Mouse (Mus musculus) myocyte (in vitro differentiated cells): ENCODE results near the gene Kif24.

Experiments
- CEBPB ChIP-seq: IDR thresholded peaks from 2 replicates; pipeline ENCODE4 v1.6.1; 2011; ENCODE audit warnings: mild to moderate bottlenecking, moderate library complexity; ENCODE audit not compliant: poor library complexity, insufficient read depth, severe bottlenecking
- E2F4 ChIP-seq: IDR thresholded peaks from one replicate; pipeline ENCODE4 v1.6.1; 2011; ENCODE audit warnings: mild to moderate bottlenecking, control low read depth, moderate library complexity; ENCODE audit not compliant: insufficient read depth
- MAX ChIP-seq: IDR thresholded peaks from one replicate; pipeline ENCODE4 v1.6.1; 2011; ENCODE audit warnings: low read depth, mild to moderate bottlenecking, control low read depth
- MYOD1 ChIP-seq, 3 experiments: IDR thresholded peaks; one replicate each; pipeline ENCODE4 v1.6.1; 2011; ENCODE audit warnings: control low read depth in 2 of 3, low read depth in 2 of 3, mild to moderate bottlenecking in 2 of 3, moderate library complexity in 1 of 3; ENCODE audit not compliant: insufficient read length in 2 of 3, control insufficient read depth in 1 of 3
- MYOG ChIP-seq, 3 experiments: IDR thresholded peaks; one replicate each; pipeline ENCODE4 v1.6.1; 2011; ENCODE audit warnings: control low read depth in 2 of 3, low read depth in 2 of 3, mild to moderate bottlenecking in 2 of 3; ENCODE audit not compliant: insufficient read length in 2 of 3, control insufficient read depth in 1 of 3, insufficient read depth in 1 of 3
- POLR2A ChIP-seq: IDR thresholded peaks from one replicate; pipeline ENCODE4 v1.6.1; 2011; ENCODE audit warnings: low read depth, mild to moderate bottlenecking, control low read depth, moderate library complexity; ENCODE audit not compliant: insufficient read length
- POLR2AphosphoS2 ChIP-seq: IDR thresholded peaks from one replicate; pipeline ENCODE4 v1.6.1; 2011; ENCODE audit warnings: low read depth, control low read depth; ENCODE audit not compliant: insufficient read length
- REST ChIP-seq: IDR thresholded peaks from one replicate; pipeline ENCODE4 v1.6.1; 2011; ENCODE audit warnings: mild to moderate bottlenecking, control low read depth, moderate library complexity; ENCODE audit not compliant: insufficient read depth, insufficient read length
- TCF12 ChIP-seq: IDR thresholded peaks from one replicate; pipeline ENCODE4 v1.6.1; 2011; ENCODE audit warnings: mild to moderate bottlenecking, control low read depth; ENCODE audit not compliant: poor library complexity, insufficient read depth, severe bottlenecking
- USF1 ChIP-seq: IDR thresholded peaks from one replicate; pipeline ENCODE4 v1.6.1; 2011; ENCODE audit warnings: low read depth, mild to moderate bottlenecking, control low read depth, moderate library complexity

- TF ChIP-seq TCF12, result no peak
- no peak for TF ChIP-seq POLR2A
- TF ChIP-seq POLR2AphosphoS2, result no peak
- no peak for TF ChIP-seq MYOD1 (IDR thresholded peaks at IDR 0.05; ENCODE audit: control insufficient read depth in 1 of 3, insufficient read length in 2 of 3, low read depth in 2 of 3)
- TF ChIP-seq CEBPB, result no peak
- no peak for TF ChIP-seq MAX
- no peak for TF ChIP-seq MYOG (IDR thresholded peaks at IDR 0.05; ENCODE audit: control insufficient read depth in 1 of 3, insufficient read depth in 1 of 3, insufficient read length in 2 of 3, low read depth in 2 of 3)
- TF ChIP-seq USF1, result no peak
- no peak for TF ChIP-seq E2F4
- TF ChIP-seq REST, result no peak
These were observed 16.9 kb upstream of the Kif24 start for GRCm38 (mm10) chr4:41481601-41482017.
